Mouse (Mus musculus) lung, adult 2 months (tissue): ENCODE data around the gene Tmc5.

Experiments used
- CTCF ChIP-seq: fragments of 200-500 bp; IDR thresholded peaks from 2 replicates; pipeline ENCODE4 v1.5.1; 2011; ENCODE audit warnings: mild to moderate bottlenecking, low read length, control low read depth; ENCODE audit not compliant: insufficient read depth
- POLR2A ChIP-seq: fragments of 200-500 bp; IDR thresholded peaks from 2 replicates; pipeline ENCODE4 v1.6.1; 2011; ENCODE audit warnings: low read depth, mild to moderate bottlenecking, control low read depth, low read length, borderline replicate concordance; ENCODE audit errors: extremely low read depth

GRCm38 (mm10) chr7:118554290-118554689 is 42.8 kb upstream of the Tmc5 start:
- no peak for TF ChIP-seq CTCF
- TF ChIP-seq POLR2A = no peak
